Mouse (Mus musculus): ENCODE measurements around the gene Prdm1. TPM values are rescaled to one million over a fixed set of nuclear protein-coding genes. Genes with fewer than 3 reads are reported as not detected.
A peak's percentile ranks its signal among the peaks of the same experiment; 100 is the strongest.

The Prdm1 gene
- polyA plus RNA-seq (2015; fragmentation: Nextera tagmentation; extraction: Ambion mirVana): 8.5 and 8.7 TPM in 2 replicates

- Histone ChIP-seq H3K4me2 (replicated peaks) (peak within 1 kb of the TSS; percentile 93), H3K27ac (replicated peaks) (0 out of 2 replicates have a peak within 1 kb of the TSS, but pooled peaks have one; percentile 44), H3K9me3 (replicated peaks) (no peaks in the 10 kb centered on the region), H3K4me3 (replicated peaks) (peak within 1 kb of the TSS; percentile 56), H3K9ac (peak within 1 kb of the TSS; percentile 40), H3K36me3 (no peaks in the 10 kb centered on the region), H3K4me1 (peaks cover 23% of the 10 kb centered on the region), H3K27me3 (peaks cover 31% of the 10 kb centered on the region)
- ATAC-seq (ENCODE audit: insufficient number of reproducible peaks, low FRiP score, low TSS enrichment, low read depth): no peak
- 8% methylated on average over 25 of the region's 25 CpGs for WGBS
Observed at GRCm38 (mm10) chr10:44528291-44529082, at the start of gene Prdm1. Prdm1 (minus strand) TSS chr10:44528501.

- Histone ChIP-seq H3K27ac (replicated peaks) (no peak overlapping the region), H3K9ac (no peak overlapping the region), H3K36me3 (no peaks in the 10 kb centered on the region), H3K4me1 (no peaks in the 10 kb centered on the region), H3K9me3 (replicated peaks) (no peaks in the 10 kb centered on the region), H3K27me3 (no peaks in the 10 kb centered on the region), H3K4me3 (replicated peaks) (no peak overlapping the region), H3K4me2 (replicated peaks) (no peak overlapping the region)
- WGBS: 69% methylated on average over 3 of the region's 3 CpGs
- ATAC-seq (ENCODE audit: insufficient number of reproducible peaks, low FRiP score, low TSS enrichment, low read depth): no peak
Observed at GRCm38 (mm10) chr10:44565971-44566370, 37.7 kb upstream of the Prdm1 start.

GRCm38 (mm10) chr10:44565109-44565508 is 36.8 kb upstream of the Prdm1 start:
- Histone ChIP-seq H3K4me1 (no peaks in the 10 kb centered on the region), H3K4me3 (replicated peaks) (no peak overlapping the region), H3K4me2 (replicated peaks) (no peak overlapping the region), H3K36me3 (no peaks in the 10 kb centered on the region), H3K9me3 (replicated peaks) (no peaks in the 10 kb centered on the region), H3K27ac (replicated peaks) (no peak overlapping the region), H3K27me3 (no peaks in the 10 kb centered on the region), H3K9ac (no peak overlapping the region)
- ATAC-seq (ENCODE audit: insufficient number of reproducible peaks, low FRiP score, low TSS enrichment, low read depth): no peak
- 68% methylated on average over 2 of the region's 2 CpGs for WGBS

- Histone ChIP-seq H3K36me3 (no peaks in the 10 kb centered on the region), H3K9ac (no peak overlapping the region), H3K27me3 (no peaks in the 10 kb centered on the region), H3K4me1 (no peaks in the 10 kb centered on the region), H3K4me3 (replicated peaks) (no peak overlapping the region), H3K9me3 (replicated peaks) (no peaks in the 10 kb centered on the region), H3K4me2 (replicated peaks) (no peak overlapping the region), H3K27ac (replicated peaks) (no peak overlapping the region)
- no peak for ATAC-seq (ENCODE audit: insufficient number of reproducible peaks, low FRiP score, low TSS enrichment, low read depth)
- WGBS: 82% methylated on average over 4 of the region's 4 CpGs
Observed at GRCm38 (mm10) chr10:44556845-44557244, 28.5 kb upstream of the Prdm1 start.

- Histone ChIP-seq H3K27ac (replicated peaks) (no peak overlapping the region), H3K9me3 (replicated peaks) (no peaks in the 10 kb centered on the region), H3K4me2 (replicated peaks) (no peak overlapping the region), H3K4me3 (replicated peaks) (no peak overlapping the region), H3K4me1 (no peaks in the 10 kb centered on the region), H3K36me3 (no peaks in the 10 kb centered on the region), H3K27me3 (no peaks in the 10 kb centered on the region), H3K9ac (no peak overlapping the region)
- ATAC-seq (ENCODE audit: insufficient number of reproducible peaks, low FRiP score, low TSS enrichment, low read depth): no peak
- WGBS: 78% methylated on average over 2 of the region's 2 CpGs
Observed at GRCm38 (mm10) chr10:44555317-44555716, 27.0 kb upstream of the Prdm1 start.

- Histone ChIP-seq H3K36me3 (no peaks in the 10 kb centered on the region), H3K4me2 (replicated peaks) (no peak overlapping the region), H3K27ac (replicated peaks) (no peak overlapping the region), H3K4me1 (no peaks in the 10 kb centered on the region), H3K27me3 (no peaks in the 10 kb centered on the region), H3K9me3 (replicated peaks) (no peaks in the 10 kb centered on the region), H3K9ac (no peak overlapping the region), H3K4me3 (replicated peaks) (no peak overlapping the region)
- WGBS: 78% methylated on average over 1 of the region's 1 CpGs
- ATAC-seq (ENCODE audit: insufficient number of reproducible peaks, low FRiP score, low TSS enrichment, low read depth): no peak
Observed at GRCm38 (mm10) chr10:44553648-44554047, 25.3 kb upstream of the Prdm1 start.

- Histone ChIP-seq H3K9me3 (replicated peaks) (no peaks in the 10 kb centered on the region), H3K27me3 (no peaks in the 10 kb centered on the region), H3K4me2 (replicated peaks) (no peak overlapping the region), H3K4me3 (replicated peaks) (no peak overlapping the region), H3K36me3 (no peaks in the 10 kb centered on the region), H3K4me1 (no peaks in the 10 kb centered on the region), H3K9ac (no peak overlapping the region), H3K27ac (replicated peaks) (no peak overlapping the region)
- no peak for ATAC-seq (ENCODE audit: insufficient number of reproducible peaks, low FRiP score, low TSS enrichment, low read depth)
- 16% methylated on average over 14 of the region's 14 CpGs for WGBS
Observed at GRCm38 (mm10) chr10:44539033-44539578, 10.8 kb upstream of the Prdm1 start.

GRCm38 (mm10) chr10:44538137-44538536 is 9.8 kb upstream of the Prdm1 start:
- Histone ChIP-seq H3K4me3 (replicated peaks) (no peak overlapping the region), H3K27me3 (no peaks in the 10 kb centered on the region), H3K27ac (replicated peaks) (no peak overlapping the region), H3K4me2 (replicated peaks) (no peak overlapping the region), H3K9ac (no peak overlapping the region), H3K36me3 (no peaks in the 10 kb centered on the region), H3K9me3 (replicated peaks) (no peaks in the 10 kb centered on the region), H3K4me1 (no peaks in the 10 kb centered on the region)
- ATAC-seq (ENCODE audit: insufficient number of reproducible peaks, low FRiP score, low TSS enrichment, low read depth): no peak
- 66% methylated on average over 6 of the region's 6 CpGs for WGBS

GRCm38 (mm10) chr10:44530067-44530360 is 1.7 kb upstream of the Prdm1 start:
- H3K36me3 ChIP-seq: no peaks in the 10 kb centered on the region
- H3K9me3 ChIP-seq (replicated peaks): no peaks in the 10 kb centered on the region
- no peak for ATAC-seq (ENCODE audit: insufficient number of reproducible peaks, low FRiP score, low TSS enrichment, low read depth)
- peak overlapping the region; percentile 56 for H3K4me3 ChIP-seq (replicated peaks)
- peaks cover 29% of the 10 kb centered on the region for H3K27me3 ChIP-seq
- 0 out of 2 replicates have a peak overlapping the region, but pooled peaks have one; percentile 40 for H3K9ac ChIP-seq
- H3K4me2 ChIP-seq (replicated peaks): peak overlapping the region; percentile 93
- peaks cover 23% of the 10 kb centered on the region for H3K4me1 ChIP-seq
- H3K27ac ChIP-seq (replicated peaks): 0 out of 2 replicates have a peak overlapping the region, but pooled peaks have one; percentile 44
- 6% methylated on average over 5 of the region's 5 CpGs for WGBS

GRCm38 (mm10) chr10:44529218-44530066 is 1.1 kb upstream of the Prdm1 start:
- peak overlapping the region; percentile 40; the same call in 1 of the 2 replicates for H3K9ac ChIP-seq
- H3K4me3 ChIP-seq (replicated peaks): peak overlapping the region; percentile 56
- ATAC-seq (ENCODE audit: insufficient number of reproducible peaks, low FRiP score, low TSS enrichment, low read depth): peak; percentile 96
- under 1% methylated on average over 42 of the region's 42 CpGs for WGBS
- peaks cover 31% of the 10 kb centered on the region for H3K27me3 ChIP-seq
- peak overlapping the region; percentile 93 for H3K4me2 ChIP-seq (replicated peaks)
- H3K27ac ChIP-seq (replicated peaks): 0 out of 2 replicates have a peak overlapping the region, but pooled peaks have one; percentile 44
- no peaks in the 10 kb centered on the region for H3K9me3 ChIP-seq (replicated peaks)
- no peaks in the 10 kb centered on the region for H3K36me3 ChIP-seq
- peaks cover 23% of the 10 kb centered on the region for H3K4me1 ChIP-seq

- no peak overlapping the region for H3K9ac ChIP-seq
- ATAC-seq (ENCODE audit: insufficient number of reproducible peaks, low FRiP score, low TSS enrichment, low read depth): no peak
- no peaks in the 10 kb centered on the region for H3K9me3 ChIP-seq (replicated peaks)
- 2% methylated on average over 16 of the region's 16 CpGs for WGBS
- H3K36me3 ChIP-seq: no peaks in the 10 kb centered on the region
- H3K27ac ChIP-seq (replicated peaks): no peak overlapping the region
- H3K4me2 ChIP-seq (replicated peaks): peak overlapping the region; percentile 54
- peaks cover 23% of the 10 kb centered on the region for H3K4me1 ChIP-seq
- H3K4me3 ChIP-seq (replicated peaks): peak overlapping the region; percentile 34
- peaks cover 31% of the 10 kb centered on the region for H3K27me3 ChIP-seq
Observed at GRCm38 (mm10) chr10:44527651-44528050, 650 bp downstream of the Prdm1 start.
